In genomic region chr7:29844616-29845015, GRCm38 (mm10) we compare ENCODE assay signal across 24 mouse cellular contexts.
"Had no signal": no experiment of that assay in that cellular context is flagged by ENCODE, and none has a peak within 500 bp of the region (broad histone marks: within the 10 kb centered on the region; RNA-seq: fewer than 3 reads in every experiment).

No protein-coding gene starts in this region.

- H3K9ac ChIP-seq: limb, embryonic 13.5 days; liver, embryonic 12.5 days; liver, embryonic 15.5 days; lung, embryonic 15.5 days; midbrain, embryonic 13.5 days; neural tube, embryonic 13.5 days; stomach, embryonic 15.5 days had no signal

- H3K4me3 ChIP-seq: limb, embryonic 13.5 days; liver, embryonic 12.5 days; liver, embryonic 15.5 days; lung, embryonic 15.5 days; megakaryocyte, embryonic 14.5 days; midbrain, embryonic 10.5 days; midbrain, embryonic 13.5 days; myocyte; neural tube, embryonic 13.5 days; stomach, embryonic 15.5 days had no signal

- H3K9me3 ChIP-seq: liver, embryonic 12.5 days; liver, embryonic 15.5 days; lung, embryonic 15.5 days; midbrain, embryonic 10.5 days; midbrain, embryonic 13.5 days; neural tube, embryonic 13.5 days; stomach, embryonic 15.5 days had no signal

- H3K4me2 ChIP-seq: limb, embryonic 13.5 days; liver, embryonic 12.5 days; liver, embryonic 15.5 days; lung, embryonic 15.5 days; midbrain, embryonic 13.5 days; neural tube, embryonic 13.5 days; stomach, embryonic 15.5 days had no signal

- H3K27ac ChIP-seq: kidney, postnatal 0 days; limb, embryonic 13.5 days; liver, embryonic 12.5 days; liver, embryonic 15.5 days; lung, embryonic 15.5 days; midbrain, embryonic 10.5 days; midbrain, embryonic 13.5 days; neural tube, embryonic 13.5 days; stomach, embryonic 15.5 days had no signal

- DNase-seq: kidney, postnatal 25 days; layer of hippocampus, postnatal 36 days; left cerebral cortex, postnatal 4 days; liver; lung, adult 18-20 months; lung, postnatal 10 days; lung, postnatal 36 days; retina, postnatal 1 day; right cerebral cortex, postnatal 25 days; spleen, adult 18-20 months; thymus, adult 18-20 months; thymus, postnatal 36 days had no signal

- ATAC-seq: liver, embryonic 12.5 days; midbrain, embryonic 13.5 days; midbrain, embryonic 16.5 days had no signal

- H3K4me1 ChIP-seq: limb, embryonic 13.5 days; liver, embryonic 12.5 days; liver, embryonic 15.5 days; lung, embryonic 15.5 days; megakaryocyte, embryonic 14.5 days; midbrain, embryonic 10.5 days; midbrain, embryonic 13.5 days; neural tube, embryonic 13.5 days; stomach, embryonic 15.5 days had no signal

- H3K27me3 ChIP-seq: limb, embryonic 13.5 days; liver, embryonic 12.5 days; liver, embryonic 15.5 days; lung, embryonic 15.5 days; megakaryocyte, embryonic 14.5 days; midbrain, embryonic 13.5 days; neural tube, embryonic 13.5 days; stomach, embryonic 15.5 days had no signal
